Mouse (Mus musculus): ENCODE measurements around the gene Thumpd3.

Thumpd3 gene

DNA sequence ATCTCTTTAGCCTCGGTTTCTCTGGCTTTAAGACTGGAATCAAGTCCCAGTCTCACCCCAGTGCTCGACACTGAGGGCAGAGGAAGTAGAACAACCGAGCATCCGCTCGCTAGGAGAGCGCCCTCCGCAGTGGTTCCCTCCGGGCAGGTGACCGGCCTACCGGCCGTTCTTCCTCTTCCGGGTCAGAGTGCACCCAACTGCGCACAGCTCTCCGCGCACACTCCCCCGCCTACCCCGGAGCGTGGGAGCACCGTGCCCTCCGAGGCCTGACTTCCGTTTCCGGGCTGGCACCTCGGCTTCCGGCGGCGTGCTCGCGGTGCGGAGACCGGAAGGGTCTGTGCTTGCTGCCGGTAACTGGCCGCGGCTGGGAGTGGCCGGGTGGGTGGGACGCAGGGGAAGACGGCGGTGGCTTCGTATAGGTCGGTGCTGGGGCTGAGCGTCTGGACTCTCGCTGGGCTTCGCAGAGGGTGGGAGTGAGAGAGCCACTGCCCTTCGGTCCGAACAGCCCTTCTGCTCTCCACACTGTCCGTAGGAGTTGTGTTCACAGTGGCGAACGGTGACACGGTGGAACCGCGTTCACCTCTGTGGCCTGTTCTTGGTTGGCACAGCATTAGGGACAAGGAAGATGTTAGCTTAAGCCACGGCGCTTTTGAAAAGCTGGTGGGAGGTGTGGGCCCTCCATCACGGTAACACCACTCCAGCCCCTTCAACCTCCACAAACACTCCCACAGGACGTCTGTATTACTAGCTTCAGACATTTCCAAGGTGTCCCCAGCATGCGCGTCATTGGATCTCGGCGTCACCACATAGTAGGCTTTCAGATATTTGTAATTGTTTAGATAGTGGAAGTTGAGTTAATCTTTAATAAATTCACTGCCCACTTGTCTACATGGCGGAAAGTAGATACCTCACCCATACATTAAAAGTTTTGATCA is at the start of gene Thumpd3:
TSS of gene Thumpd3 (plus strand) at position 185 of the 935 bp plus-strand sequence.
- DNase-seq = peak; percentile 97

DNA sequence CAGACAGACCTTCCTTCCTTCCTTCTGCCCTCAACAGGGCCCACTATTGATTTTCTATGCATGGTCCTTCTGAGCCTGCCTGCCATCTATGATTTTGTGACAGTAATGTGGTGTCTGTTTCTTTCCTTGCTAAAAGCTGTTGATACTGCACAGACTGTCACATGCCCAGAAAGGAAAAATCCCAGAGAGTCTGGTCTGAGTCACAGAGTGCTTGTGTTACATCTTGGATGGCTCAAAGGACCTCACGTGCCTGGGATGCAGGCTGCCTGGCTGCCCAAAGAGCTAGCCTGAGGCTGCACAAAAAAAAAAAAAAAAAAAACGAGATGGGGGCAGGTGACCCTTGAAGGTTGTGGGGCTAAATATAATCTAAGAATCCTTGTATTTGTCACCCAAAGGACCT is 46.8 kb upstream of the Thumpd3 start:
- no peak for DNase-seq

DNA sequence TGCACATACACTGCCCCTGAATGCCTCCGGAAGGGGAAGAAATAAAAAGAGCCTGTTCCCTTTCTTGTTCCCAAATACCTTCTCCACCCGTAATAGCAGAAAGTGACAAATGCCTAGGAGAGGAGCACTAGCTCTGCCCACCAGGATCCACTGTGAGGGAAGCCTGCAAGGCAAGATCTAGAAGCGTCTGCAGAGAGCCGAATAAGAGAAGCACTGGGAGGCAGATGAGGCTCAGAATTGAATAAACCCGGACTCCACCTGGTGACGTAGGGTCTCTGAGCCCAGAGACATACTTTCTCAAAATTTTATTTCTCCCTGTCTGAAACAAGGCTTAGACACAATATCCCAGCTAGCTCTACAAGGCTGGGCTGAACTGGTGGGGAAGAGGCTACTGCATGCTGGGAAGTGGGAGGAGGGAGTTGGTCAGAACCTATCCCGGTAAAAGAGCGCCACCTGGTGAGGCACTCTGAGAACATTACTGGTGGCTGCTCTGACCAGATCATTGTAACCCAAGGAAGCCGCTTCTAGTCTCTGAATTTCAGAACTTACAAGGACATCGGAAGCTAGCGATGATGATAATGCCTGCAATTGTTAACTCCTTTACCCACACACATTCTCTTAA is 45.2 kb upstream of the Thumpd3 start:
- peak; percentile 90 for DNase-seq

DNA sequence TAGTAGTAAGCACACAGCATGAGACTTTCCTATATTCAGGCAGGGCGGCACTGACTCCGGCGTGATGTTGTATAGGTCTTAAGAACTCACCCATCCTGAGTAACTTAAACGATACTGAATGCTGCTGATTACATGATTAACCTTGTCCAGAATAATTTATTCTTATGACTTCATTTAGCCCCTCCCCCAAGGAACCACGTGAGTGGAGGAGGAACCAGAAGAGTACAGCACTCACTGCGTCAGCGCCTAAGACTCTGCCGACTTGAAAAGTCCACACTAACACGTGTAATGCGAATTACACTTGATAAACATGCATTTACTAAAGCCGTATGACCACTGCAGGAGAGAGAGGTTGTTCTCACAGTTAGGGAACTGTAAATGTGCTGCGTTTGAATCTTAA is 44.3 kb upstream of the Thumpd3 start:
- DNase-seq = no peak

DNA sequence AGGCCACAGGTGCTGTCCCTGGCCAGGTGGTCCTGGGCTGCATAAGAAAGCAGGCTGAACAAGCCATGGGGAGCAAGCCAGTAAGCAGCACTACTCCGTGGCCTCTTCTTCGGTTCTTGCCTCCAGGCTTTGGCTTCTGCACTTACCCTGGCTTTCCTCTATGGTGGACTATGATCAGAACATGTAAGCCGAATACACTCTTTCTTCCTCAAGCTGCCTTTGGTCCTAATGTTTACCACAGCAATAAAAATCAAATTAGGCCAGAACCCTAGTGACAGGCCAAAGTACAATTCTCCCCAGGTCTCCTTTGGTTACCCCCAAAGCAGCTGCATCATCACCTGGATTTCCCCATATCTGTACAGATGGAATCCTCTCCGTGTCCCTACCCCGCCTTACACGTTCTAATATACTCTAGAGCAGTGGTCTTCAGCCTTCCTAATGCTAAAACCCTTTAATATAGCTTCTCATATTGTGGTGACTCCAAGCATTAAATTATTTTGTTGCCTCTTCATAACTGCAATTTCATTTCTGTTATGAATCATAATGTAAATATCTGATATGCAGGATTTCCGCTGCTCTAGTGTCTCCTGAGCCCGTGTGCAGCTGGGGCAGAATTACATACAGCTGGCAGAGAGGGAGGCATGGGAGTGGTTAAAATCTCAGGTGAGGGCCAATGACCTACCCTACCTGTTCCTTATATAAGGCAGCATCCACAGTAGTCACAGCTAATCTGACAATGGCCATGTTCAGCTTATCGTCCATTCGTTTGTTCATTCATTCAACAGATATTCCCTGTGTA is 42.5 kb upstream of the Thumpd3 start:
- no peak for DNase-seq

DNA sequence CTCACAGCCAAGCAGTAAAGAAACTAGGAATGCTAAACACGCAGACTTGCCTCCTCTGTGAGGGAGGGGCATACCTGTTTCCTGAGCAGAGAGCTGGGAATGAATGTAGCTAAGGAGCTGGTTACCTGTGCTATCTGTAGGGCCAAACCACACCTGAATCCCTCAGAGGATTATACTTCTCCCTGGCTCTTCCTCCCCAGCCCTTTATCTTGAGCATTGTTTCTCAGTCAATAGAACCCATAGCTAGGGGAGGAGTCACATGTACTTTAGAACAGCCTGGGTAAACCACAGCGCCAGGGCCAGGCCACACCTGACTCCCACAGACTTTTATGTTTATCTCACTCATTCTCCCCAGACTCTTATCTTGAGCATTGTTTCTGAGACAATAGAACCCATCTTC is 39.2 kb upstream of the Thumpd3 start:
- DNase-seq = no peak

DNA sequence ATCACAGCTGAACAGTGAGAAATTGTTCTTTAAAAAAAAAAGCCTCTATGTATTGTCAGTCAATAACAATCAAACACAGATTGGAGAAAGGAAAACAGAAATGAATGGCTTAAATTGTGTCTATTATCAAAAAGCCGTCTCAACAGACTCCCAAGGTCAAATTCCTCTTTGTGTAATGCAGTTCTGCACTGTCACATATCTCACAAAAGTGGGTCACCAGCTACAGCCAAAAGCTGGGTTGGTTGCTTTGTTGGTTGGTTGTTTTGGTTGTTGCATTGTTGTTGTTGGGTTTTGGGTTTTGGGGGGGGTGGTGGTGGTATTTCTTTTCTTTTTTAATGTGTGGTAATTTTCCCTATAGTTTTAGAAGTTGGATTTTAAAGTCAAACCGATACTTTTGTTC is 34.1 kb upstream of the Thumpd3 start:
- DNase-seq = no peak

DNA sequence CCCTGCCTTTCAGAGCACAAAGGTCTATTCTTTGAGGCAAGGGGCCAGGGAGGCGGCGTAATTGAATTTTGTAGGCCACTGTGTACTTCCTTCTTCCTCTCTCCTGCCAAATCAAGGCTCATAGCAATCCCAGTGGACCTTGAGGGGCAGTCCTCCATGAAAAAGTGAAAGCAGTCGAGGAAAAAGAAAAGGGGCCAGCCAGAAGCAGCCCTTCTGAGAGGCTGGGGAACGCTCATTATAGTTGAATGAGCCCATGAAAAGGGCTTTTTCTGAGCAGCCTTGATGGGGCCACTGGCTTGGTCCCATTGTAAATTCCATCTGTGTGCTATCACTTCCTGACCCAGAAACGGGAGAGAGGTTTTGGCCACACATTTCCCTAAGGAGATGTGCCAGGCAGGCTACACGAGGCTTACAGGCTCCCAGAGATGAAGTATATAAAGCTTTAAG is 33.5 kb upstream of the Thumpd3 start:
- DNase-seq = no peak

DNA sequence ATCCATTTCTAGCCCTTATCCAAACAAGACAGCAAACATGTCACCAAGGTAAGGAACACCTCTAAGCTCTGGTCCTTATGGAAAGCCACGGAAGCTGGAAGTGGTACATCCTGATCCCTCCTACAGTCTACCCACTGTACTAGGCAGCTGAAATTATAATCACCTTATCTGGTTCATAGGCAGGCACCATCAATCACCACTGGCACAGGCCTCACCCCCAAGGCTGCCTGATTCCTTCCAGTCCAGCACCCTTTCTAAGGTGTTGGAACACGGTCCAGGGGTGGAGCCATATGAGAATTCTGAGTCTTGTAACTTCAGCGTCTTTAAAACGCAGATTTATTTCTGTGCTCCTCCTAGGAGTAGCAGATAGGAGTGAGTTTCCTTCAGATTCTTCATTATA is 32.5 kb upstream of the Thumpd3 start:
- no peak for DNase-seq

DNA sequence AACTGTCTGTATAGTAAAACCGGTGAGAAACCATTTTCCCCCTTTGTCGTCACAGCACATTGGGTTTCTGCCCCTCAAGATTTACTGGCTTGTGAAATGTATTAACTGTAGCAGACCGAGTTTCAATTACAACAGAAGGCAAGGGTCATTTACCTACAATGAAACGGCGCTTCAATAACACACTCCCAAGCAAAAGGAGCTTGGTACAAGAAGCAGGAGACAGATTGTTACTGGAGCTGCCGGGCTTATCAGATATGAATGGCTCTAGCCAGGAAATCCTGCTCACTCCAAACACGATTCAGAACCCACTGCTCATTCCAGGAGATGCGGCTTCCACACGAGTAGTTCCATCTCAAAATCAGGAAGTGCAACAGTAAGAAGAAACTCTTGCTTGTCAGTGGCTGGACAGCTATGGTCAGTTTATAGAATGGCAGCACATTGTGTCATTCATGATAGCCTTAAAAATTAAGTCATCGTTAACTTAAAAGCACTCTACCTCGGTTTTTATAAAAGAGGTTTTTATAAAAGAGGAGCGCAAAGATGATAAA is 28.5 kb upstream of the Thumpd3 start:
- DNase-seq = no peak

DNA sequence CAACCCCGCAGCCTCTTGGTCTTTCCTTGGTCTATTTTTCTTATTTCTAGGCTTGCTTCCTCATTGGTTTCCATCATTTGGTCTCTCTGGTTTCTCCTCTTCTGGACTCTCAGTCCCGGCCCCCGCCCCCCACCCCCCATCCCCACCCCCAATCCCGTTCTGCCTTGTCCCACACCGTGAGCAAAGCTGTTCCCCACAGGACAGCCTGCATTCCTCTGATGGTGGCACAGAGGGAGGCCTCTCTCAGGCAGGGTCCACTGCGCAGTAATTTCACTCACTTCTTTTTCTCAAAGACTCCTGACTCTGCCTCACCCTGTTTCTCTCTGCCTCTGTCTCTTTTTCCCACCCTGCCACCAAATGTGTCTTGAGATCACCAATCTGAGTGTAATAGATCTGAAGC is 27.9 kb upstream of the Thumpd3 start:
- DNase-seq = no peak

DNA sequence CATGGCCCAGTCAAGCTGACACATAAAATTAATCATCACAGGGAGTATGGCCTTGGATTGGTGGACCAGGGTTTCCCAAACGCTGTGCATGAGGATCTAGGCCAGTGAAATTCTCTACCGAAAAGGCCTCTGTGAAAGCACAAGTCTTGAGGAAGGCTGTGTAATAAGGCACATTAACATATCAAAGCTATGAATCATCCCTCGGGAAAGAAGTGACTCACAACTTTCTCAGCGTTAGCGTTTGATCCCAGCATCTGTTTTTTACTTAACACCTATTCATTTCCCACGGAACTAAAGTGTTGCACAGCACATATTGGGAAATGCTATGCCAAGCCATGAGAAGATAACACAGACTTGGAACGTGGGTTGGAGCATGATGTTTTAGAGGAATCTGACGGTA is 21.2 kb upstream of the Thumpd3 start:
- DNase-seq = no peak

DNA sequence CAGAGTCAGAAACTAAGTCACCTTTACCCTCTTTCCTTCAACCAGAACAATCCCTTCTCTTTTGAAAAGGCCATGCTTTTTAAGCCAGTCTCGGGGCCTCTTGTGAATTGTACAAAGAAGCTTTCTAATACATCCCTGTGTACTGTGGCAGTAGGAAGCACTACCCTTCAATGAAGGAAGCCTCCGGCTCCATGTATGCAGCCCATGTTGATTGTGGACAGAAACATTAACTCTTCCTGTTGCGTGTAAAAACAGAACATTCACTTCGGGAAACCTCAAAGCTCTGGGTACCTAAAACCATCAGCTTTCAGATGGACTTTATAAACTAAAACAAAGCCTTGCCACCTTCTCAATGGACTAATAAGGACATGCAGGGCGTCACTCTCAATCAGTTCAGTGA is 20.3 kb upstream of the Thumpd3 start:
- no peak for DNase-seq

DNA sequence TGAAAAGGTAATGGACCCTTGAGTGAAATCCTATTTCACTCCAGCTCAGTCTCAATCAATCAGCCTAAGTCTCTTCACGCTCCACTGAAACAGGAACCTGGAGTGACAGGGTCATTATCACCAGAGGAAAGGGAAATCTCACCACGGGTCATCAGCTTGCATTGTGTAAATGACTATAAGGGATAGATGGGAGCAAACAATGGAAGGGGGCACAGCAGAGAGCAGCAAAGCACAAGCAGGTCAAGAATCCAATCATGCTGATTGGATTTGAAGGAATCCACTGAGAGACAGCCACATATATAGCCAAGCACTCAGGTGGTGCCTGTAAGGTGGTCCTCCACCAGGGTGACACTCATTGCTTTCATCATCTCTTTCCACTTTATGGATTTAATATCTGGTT is 18.6 kb upstream of the Thumpd3 start:
- no peak for DNase-seq

DNA sequence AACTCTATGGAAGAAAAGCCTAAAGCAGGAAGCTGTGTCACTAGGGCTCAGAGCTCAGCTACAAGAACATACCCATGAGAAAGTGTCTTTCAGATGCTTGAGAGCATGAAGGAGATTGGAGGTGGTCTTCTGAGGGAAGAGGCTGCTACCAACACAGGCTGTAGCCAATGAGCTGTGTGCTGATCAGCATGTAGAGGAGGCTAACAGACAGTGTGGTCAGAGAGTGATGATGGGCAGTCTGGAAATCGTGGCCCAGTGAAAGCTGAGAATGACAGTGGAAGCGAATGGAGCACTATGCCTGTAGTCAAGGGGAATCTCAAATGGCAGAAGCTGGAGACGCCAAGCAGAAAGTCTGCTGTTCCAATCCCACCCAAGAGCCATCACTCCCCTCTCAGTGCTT is 17.0 kb upstream of the Thumpd3 start:
- no peak for DNase-seq

DNA sequence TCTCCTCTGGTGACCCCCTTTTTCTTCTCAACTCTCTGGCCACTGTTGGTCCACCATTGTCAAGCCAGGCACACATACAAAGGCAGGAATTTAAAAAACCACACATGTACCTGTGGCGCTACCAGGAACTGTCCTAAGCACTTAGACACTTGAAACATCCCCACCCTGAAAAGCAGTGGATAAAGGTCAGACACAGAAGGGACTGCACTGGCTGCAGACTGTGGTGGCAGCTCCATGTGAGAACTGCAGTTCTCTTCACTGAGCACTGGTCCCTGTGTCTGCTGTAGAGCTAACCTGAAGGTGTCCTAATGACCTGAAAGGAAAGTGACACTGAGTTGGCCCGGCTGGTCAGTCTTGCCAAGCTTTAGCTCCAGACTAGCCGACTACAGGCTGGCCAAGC is 15.5 kb upstream of the Thumpd3 start:
- no peak for DNase-seq

DNA sequence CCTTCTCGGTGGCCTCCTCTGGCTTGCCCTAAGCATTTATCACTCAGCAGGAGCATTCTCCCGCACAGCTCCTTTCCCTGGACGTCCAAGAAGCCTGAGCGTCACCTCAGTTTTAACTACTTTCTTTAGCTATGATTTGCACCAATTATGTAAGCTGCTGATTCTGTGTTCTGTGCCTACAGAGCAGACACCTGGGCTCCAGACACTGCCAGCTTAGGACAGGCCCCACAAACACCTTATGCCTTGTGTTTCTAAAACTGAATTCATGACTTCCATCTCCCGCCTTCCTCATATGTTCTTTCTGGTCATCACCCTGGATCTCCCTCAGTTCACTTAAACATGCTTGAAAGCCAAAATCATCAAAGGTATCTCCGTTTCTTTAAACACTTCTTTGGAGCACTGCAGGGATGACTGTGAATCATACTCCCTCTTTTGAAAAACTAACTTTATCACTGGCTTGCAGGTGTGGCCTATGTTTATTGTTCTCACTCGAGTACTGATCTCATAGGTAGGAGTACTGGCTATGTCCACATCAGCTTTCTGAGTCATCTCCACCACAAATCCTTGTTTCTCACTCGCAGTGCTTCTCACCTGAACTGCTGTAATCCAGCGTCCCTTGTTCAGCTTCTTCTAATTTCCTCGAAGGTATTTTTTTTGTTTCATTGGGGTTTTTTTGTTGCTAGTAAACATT is 14.9 kb upstream of the Thumpd3 start:
- no peak for DNase-seq

DNA sequence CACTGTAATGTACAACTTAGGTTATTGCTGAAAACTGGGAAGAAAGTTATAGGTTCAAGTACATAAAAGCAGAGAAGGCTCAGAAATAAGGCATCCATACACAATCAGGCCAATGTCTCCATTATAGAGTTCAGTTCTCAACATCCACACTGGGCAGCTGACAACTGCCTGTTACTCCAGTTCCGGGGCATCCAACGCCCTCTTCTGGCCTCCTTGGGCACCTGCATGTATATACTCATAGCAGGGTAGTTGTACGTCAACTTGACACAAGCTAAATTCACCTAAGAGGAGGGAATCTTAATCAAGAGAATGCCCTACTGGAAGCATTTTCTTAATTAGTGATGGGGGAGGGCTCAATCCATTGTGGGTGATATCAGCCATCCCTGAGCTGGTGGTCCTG is 13.9 kb upstream of the Thumpd3 start:
- no peak for DNase-seq

DNA sequence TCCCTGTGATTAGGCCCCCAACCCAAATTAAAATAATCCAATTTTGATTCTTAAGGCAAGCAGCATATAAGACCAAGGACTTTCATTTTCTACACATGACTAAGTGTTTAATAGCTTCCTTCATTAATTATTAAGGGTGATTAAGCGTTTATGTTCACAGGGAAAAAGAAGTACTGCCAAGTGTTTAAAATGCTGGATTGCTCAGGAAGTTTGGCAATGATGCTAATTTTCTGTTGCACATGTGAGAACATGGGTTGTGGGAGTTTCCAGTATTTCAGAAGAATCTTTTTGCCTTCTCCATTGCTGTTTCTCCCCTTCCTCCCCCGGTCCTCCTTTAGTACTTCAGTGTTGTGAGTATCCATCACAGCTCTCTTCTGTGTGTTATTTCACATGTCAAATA is 12.8 kb upstream of the Thumpd3 start:
- no peak for DNase-seq

DNA sequence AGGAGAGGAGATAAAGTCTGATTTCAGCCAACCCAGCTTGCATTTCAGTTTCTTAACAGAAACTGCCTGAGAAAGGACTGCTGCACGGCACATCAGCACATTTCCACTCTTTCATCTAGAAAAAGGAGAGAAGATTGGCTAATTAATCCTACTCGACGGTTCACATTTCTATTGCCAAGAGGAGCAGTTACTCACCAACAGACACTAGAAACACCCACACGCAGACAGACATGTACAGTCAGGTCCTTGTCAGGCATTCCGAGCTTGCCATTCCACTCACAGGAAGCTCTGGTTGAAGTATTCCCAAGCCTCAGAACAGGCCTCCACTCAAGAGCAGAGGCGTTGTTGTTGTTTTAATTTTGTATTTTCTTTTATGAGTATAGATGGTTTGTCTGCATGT is 11.6 kb upstream of the Thumpd3 start:
- no peak for DNase-seq

DNA sequence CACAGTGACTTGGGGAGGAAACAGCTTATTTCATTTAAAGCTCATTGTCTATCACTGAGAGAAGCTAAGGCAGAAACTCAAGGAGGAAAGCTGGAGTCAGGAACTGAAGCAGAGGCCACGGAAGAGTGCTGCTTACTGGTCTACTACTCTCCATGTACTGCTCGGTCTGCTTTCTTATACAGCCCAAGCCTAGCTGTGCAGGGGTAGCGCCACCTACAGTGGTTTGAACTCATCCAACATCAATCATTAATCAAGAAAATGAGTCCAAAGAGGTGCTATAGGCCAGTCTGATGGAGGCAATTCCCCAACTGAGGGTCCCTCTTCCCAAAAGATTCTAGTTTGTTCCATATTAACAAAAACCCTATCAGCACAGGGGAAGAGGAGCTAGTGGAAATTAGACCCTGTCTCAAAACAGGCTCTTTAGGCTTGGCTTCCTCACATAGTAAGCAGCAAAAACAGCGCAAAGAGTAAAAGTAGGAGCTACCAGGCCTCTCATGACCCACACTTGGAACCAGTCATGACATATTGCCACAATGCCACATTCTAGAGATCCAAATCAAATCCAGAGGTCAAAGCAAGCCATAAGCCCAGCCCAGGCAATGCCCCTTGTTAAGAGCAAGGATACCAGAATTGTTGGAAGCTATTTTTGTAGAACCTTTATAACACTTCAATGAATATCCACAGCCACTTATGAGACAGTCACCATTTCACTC is 9.4 kb upstream of the Thumpd3 start:
- no peak for DNase-seq
